8 mouse cellular contexts compared by ENCODE assay signal in the genomic region with DNA sequence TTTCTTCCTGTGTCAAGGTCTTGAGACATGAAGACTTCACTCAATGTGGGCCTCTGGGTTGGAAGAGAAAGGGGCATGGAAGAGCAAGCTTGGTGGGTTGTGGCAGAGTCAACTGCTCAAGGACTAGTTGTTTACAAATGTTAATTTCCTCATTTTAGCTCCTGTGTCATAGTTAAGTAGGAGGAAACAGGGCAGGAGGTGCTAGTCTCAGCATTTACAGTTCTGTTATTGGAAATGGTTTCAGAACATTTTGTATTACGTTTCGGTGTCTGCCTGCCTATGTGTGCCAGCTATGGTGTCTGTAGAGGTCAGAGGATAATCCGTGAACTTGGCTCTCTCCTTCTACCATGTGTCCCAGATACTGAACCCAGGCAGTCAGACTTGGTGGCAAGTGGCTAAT. TPM values are rescaled to one million over a fixed set of nuclear protein-coding genes. Genes with fewer than 3 reads are reported as not detected.
DNase-seq lines count a peak whose midpoint lies in the region; ATAC-seq and TF ChIP-seq lines count a peak whose summit lies in the region.
"Had no signal": no experiment of that assay in that cellular context is flagged by ENCODE, and none has a peak within 500 bp of the region (broad histone marks: within the 10 kb centered on the region; RNA-seq: fewer than 3 reads in every experiment).

No protein-coding gene starts in this region.

- H3K9me3 ChIP-seq in forebrain, embryonic 14.5 days (replicated peaks; ENCODE audit: control insufficient read depth, low read length): no peaks in the 10 kb centered on the region

- no peak for TF ChIP-seq CTCF in layer of hippocampus, adult 2 months (conservative IDR thresholded peaks at IDR 0.05)

- H3K4me3 ChIP-seq in layer of hippocampus, adult 2 months: no peak overlapping the region
- no peak overlapping the region for H3K4me3 ChIP-seq in forebrain, embryonic 14.5 days (ENCODE audit: low read depth, low read length)

- no peak overlapping the region for H3K9ac ChIP-seq in forebrain, embryonic 14.5 days (ENCODE audit: low read length)

- no peaks in the 10 kb centered on the region for H3K27me3 ChIP-seq in forebrain, embryonic 14.5 days (replicated peaks; ENCODE audit: control insufficient read depth, insufficient read depth, low read length)

- DNase-seq in layer of hippocampus, adult 2 months (ENCODE audit: low spot score in 2 of 2): no peak
- DNase-seq in layer of hippocampus, adult 18-20 months (ENCODE audit: low spot score in 2 of 2): no peak
- DNase-seq in brain, adult 2 months (ENCODE audit: low read depth, low spot score): peak; percentile 43
- no peak for DNase-seq in forebrain, embryonic 14.5 days (ENCODE audit: low spot score)
- DNase-seq in urinary bladder, adult 2 months (ENCODE audit: low spot score): no peak
- DNase-seq: kidney, postnatal 4 days had no signal

- peaks cover 1% of the 10 kb centered on the region; the same call in 1 of the 2 replicates for H3K36me3 ChIP-seq in forebrain, embryonic 14.5 days (ENCODE audit: control insufficient read depth, insufficient read depth, low read length)

- peaks cover 12% of the 10 kb centered on the region for H3K4me1 ChIP-seq in forebrain, embryonic 14.5 days (ENCODE audit: control insufficient read depth, insufficient read depth, low read length)

- WGBS in forebrain, embryonic 14.5 days: 81% methylated on average over 3 of the region's 3 CpGs

- peak; percentile 70 to 79 for ATAC-seq in hematopoietic stem cell, adult 5-6 weeks (replicated peaks in 1 of 2; ENCODE audit: insufficient read depth in 1 of 2, low FRiP score in 2 of 2, low TSS enrichment in 1 of 2, low read depth in 1 of 2, poor library complexity in 2 of 2, severe bottlenecking in 2 of 2)
- ATAC-seq in megakaryocyte progenitor cell, adult 5-6 weeks (replicated peaks; ENCODE audit: poor library complexity): peak; percentile 52
- ATAC-seq in forebrain, embryonic 14.5 days: no peak

- no peak overlapping the region for H3K4me2 ChIP-seq in forebrain, embryonic 14.5 days (ENCODE audit: low read length)

- H3K27ac ChIP-seq in layer of hippocampus, adult 2 months: peak overlapping the region; percentile 21; the same call in 1 of the 2 replicates
- H3K27ac ChIP-seq in forebrain, embryonic 14.5 days (ENCODE audit: low read depth, low read length): no peak overlapping the region

RNA-seq across cellular contexts. Expression of a gene that starts 26.3 kb away (rescaled TPM):
- total RNA-seq in layer of hippocampus, adult 2 months (2021): 10 to 100 TPM; 14.2 to 14.6 TPM
- total RNA-seq in layer of hippocampus, adult 18-20 months (2021): 10 to 100 TPM; 16.6 to 16.7 TPM
- 42.1 and 43.3 TPM in 2 replicates for total RNA-seq in hematopoietic stem cell, adult 5-6 weeks (2017)
- total RNA-seq in megakaryocyte progenitor cell, adult 5-6 weeks (2015): 37.9 and 38.3 TPM in 2 replicates
- total RNA-seq in megakaryocyte progenitor cell, adult 5-6 weeks (2017): 62.1 and 68.0 TPM in 2 replicates
- polyA plus RNA-seq in forebrain, embryonic 14.5 days (2014; fragmentation: Nextera tagmentation; extraction: Ambion mirVana): 17.8 and 19.5 TPM in 2 replicates
- 8.9 and 10.6 TPM in 2 replicates for polyA plus RNA-seq in urinary bladder, adult 2 months (2012; rRNA removed)

RNA-seq across cellular contexts. Expression of a gene that starts 56.2 kb away (rescaled TPM):
- total RNA-seq in layer of hippocampus, adult 2 months (2021): 10 to 100 TPM; 50.6 to 57.3 TPM
- total RNA-seq in layer of hippocampus, adult 18-20 months (2021): 10 to 100 TPM; 46.2 to 50.4 TPM
- 51.3 and 53.3 TPM in 2 replicates for total RNA-seq in hematopoietic stem cell, adult 5-6 weeks (2017)
- 161 and 177 TPM in 2 replicates for total RNA-seq in megakaryocyte progenitor cell, adult 5-6 weeks (2015)
- 126 and 144 TPM in 2 replicates for total RNA-seq in megakaryocyte progenitor cell, adult 5-6 weeks (2017)
- polyA plus RNA-seq in forebrain, embryonic 14.5 days (2014; fragmentation: Nextera tagmentation; extraction: Ambion mirVana): 78.6 and 78.8 TPM in 2 replicates
- 73.2 and 86.9 TPM in 2 replicates for polyA plus RNA-seq in urinary bladder, adult 2 months (2012; rRNA removed)
